Mouse (Mus musculus) intestine, embryonic 15.5 days (tissue): ENCODE measurements at regions not wholly inside any gene's neighbourhood (a gene's known extent, or its start where the extent isn't known, plus 50 kb on each side); places are given as distances from the start of the nearest gene placed in this dataset.

Experiments
- ATAC-seq: fragments of 200-750 bp; cut with Nextera tagmentation; 2 replicates; pipeline ENCODE4 v1.8.0; 2017; ENCODE audit warnings: moderate TSS enrichment, moderate library complexity
- H3K27ac ChIP-seq: fragments of 300-500 bp; sonication (generic); 2 replicates; pipeline ENCODE4 v1.5.1; 2015; ENCODE audit warnings: mild to moderate bottlenecking, inconsistent platforms
- H3K27me3 ChIP-seq: fragments of 300-500 bp; sonication (generic); replicated peaks from 2 replicates; pipeline ENCODE4 v1.6.1; 2015; ENCODE audit warnings: inconsistent platforms
- H3K36me3 ChIP-seq: fragments of 300-500 bp; sonication (generic); 2 replicates; pipeline ENCODE4 v1.6.1; 2015; ENCODE audit warnings: inconsistent platforms
- H3K4me1 ChIP-seq: fragments of 300-500 bp; sonication (generic); replicated peaks from 2 replicates; pipeline ENCODE4 v1.6.1; 2015; ENCODE audit warnings: inconsistent platforms
- H3K4me2 ChIP-seq: fragments of 300-500 bp; sonication (generic); replicated peaks from 2 replicates; pipeline ENCODE4 v1.6.1; 2015; ENCODE audit warnings: mild to moderate bottlenecking, inconsistent platforms
- H3K4me3 ChIP-seq: fragments of 300-500 bp; sonication (generic); replicated peaks from 2 replicates; pipeline ENCODE4 v1.5.1; 2015; ENCODE audit warnings: inconsistent platforms
- H3K9ac ChIP-seq: fragments of 300-500 bp; sonication (generic); 2 replicates; pipeline ENCODE4 v1.6.1; 2015; ENCODE audit warnings: inconsistent platforms
- H3K9me3 ChIP-seq: fragments of 300-500 bp; sonication (generic); 2 replicates; pipeline ENCODE4 v1.6.1; 2016; ENCODE audit warnings: inconsistent platforms
- WGBS: fragments of 180-500 bp; shearing (Covaris S2); methylation state at CpG from one replicate; pipeline ENCODE4 v1.1.7; 2015; 5-methylcytosine and 5-hydroxymethylcytosine counted together

- 53% methylated on average over 6 of the region's 6 CpGs for WGBS
- H3K4me3 ChIP-seq = no peak overlapping the region
Measured at GRCm38 (mm10) chr13:115266164-115266563, 164.4 kb upstream of the Itga1 start.

DNA sequence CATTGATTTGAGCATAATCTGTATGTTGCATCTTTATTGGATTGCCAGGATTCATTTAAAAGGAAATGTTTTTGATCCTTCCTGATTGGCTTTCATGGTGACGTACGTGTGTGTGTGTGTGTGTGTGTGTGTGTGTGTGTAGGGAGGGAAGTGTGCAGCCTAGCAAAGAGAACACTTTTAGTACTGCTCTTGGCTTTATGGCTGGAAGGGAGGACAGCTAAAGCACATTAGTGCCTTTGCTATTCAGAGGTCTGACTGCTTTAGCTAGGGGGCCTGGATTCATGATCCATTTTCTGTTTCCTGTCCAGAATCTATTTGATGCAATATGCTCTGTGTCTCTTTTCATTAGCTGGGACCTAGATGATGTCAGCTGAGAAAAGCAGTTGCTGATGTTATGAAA lies 155.6 kb upstream of the Itga1 start:
- no peaks in the 10 kb centered on the region for H3K4me1 ChIP-seq
- H3K36me3 ChIP-seq = no peaks in the 10 kb centered on the region
- no peak overlapping the region for H3K4me3 ChIP-seq
- H3K27ac ChIP-seq = no peak overlapping the region
- WGBS = 77% methylated on average over 2 of the region's 2 CpGs
- no peak overlapping the region for H3K4me2 ChIP-seq
- H3K9me3 ChIP-seq = no peaks in the 10 kb centered on the region
- no peak for ATAC-seq
- no peaks in the 10 kb centered on the region for H3K27me3 ChIP-seq
- H3K9ac ChIP-seq = no peak overlapping the region

More at GRCm38 (mm10) chr13:115266164-115266563, 164.4 kb upstream of the Itga1 start:
- H3K27ac ChIP-seq = no peak overlapping the region
- H3K4me2 ChIP-seq = no peak overlapping the region
- H3K4me1 ChIP-seq = no peaks in the 10 kb centered on the region
- H3K9me3 ChIP-seq = no peaks in the 10 kb centered on the region
- no peak for ATAC-seq
- H3K9ac ChIP-seq = no peak overlapping the region
- no peaks in the 10 kb centered on the region for H3K27me3 ChIP-seq
- H3K36me3 ChIP-seq = no peaks in the 10 kb centered on the region

- no peak for ATAC-seq
- no peak overlapping the region for H3K9ac ChIP-seq
- H3K4me3 ChIP-seq = no peak overlapping the region
- H3K4me1 ChIP-seq = no peaks in the 10 kb centered on the region
- no peaks in the 10 kb centered on the region for H3K36me3 ChIP-seq
- no peaks in the 10 kb centered on the region for H3K27me3 ChIP-seq
- 38% methylated on average over 3 of the region's 3 CpGs for WGBS
- H3K9me3 ChIP-seq = no peaks in the 10 kb centered on the region
- H3K27ac ChIP-seq = no peak overlapping the region
- no peak overlapping the region for H3K4me2 ChIP-seq
Measured at GRCm38 (mm10) chr13:115252541-115252940, 150.8 kb upstream of the Itga1 start.

DNA sequence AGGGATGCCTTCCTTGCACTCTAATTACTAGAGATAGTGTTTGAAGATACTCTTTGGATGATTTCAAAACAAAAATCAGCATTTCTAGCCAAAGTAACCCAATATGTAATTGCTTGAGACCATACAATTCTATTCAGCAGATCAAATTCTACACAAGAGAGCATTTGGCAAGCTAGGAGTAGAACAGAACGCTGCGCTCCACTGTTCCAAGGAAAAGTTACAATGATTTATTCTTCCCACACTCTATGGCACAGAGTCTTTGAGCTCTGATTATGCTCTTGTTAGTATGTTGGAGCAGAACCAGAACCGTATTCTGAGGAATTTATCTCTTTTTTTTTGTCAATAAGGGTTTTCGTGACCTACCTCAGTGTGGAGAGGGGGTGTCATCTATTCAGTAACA lies 130.2 kb upstream of the Itga1 start:
- WGBS = 84% methylated on average over 4 of the region's 4 CpGs

GRCm38 (mm10) chr13:115230494-115230893 lies 128.7 kb upstream of the Itga1 start:
- WGBS = 26% methylated on average over 13 of the region's 13 CpGs
- no peaks in the 10 kb centered on the region for H3K9me3 ChIP-seq
- no peaks in the 10 kb centered on the region for H3K27me3 ChIP-seq
- no peak for ATAC-seq
- no peaks in the 10 kb centered on the region for H3K4me1 ChIP-seq
- H3K9ac ChIP-seq = no peak overlapping the region
- no peak overlapping the region for H3K4me2 ChIP-seq
- H3K4me3 ChIP-seq = no peak overlapping the region
- H3K27ac ChIP-seq = no peak overlapping the region
- H3K36me3 ChIP-seq = no peaks in the 10 kb centered on the region

More for the DNA sequence above, 130.2 kb upstream of the Itga1 start:
- Histone ChIP-seq H3K36me3 (no peaks in the 10 kb centered on the region), H3K27me3 (no peaks in the 10 kb centered on the region), H3K9ac (no peak overlapping the region), H3K4me3 (no peak overlapping the region), H3K4me2 (no peak overlapping the region), H3K4me1 (no peaks in the 10 kb centered on the region), H3K9me3 (no peaks in the 10 kb centered on the region), H3K27ac (no peak overlapping the region)
- ATAC-seq = no peak

GRCm38 (mm10) chr13:115226824-115227223 lies 125.1 kb upstream of the Itga1 start:
- Histone ChIP-seq H3K4me2 (no peak overlapping the region), H3K4me1 (no peaks in the 10 kb centered on the region), H3K4me3 (no peak overlapping the region), H3K27me3 (no peaks in the 10 kb centered on the region), H3K9me3 (no peaks in the 10 kb centered on the region), H3K9ac (no peak overlapping the region), H3K27ac (no peak overlapping the region), H3K36me3 (no peaks in the 10 kb centered on the region)
- WGBS = 80% methylated on average over 6 of the region's 6 CpGs
- no peak for ATAC-seq

GRCm38 (mm10) chr13:115219701-115220100 lies 117.9 kb upstream of the Itga1 start:
- 40% methylated on average over 2 of the region's 2 CpGs for WGBS

DNA sequence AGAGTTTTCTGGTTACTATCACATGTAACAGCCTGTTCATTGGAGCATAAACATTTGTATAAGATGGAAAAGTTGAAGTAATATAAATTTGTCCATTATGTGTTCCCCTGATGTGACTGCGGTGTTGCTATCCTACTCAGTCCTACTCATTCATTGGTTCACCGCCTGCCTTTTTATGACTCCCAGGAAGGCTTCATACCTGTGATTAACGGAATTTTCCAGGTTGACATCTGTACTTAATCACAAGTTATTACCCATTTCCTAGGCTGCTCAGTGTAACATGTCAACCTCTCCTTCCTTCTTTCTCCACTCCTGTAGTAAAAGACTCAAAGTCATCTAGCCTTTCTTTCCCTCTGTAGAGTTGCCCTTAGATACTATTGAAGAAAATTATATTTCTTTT lies 109.5 kb upstream of the Itga1 start:
- Histone ChIP-seq H3K4me1 (no peaks in the 10 kb centered on the region), H3K36me3 (no peaks in the 10 kb centered on the region), H3K4me3 (no peak overlapping the region), H3K27ac (no peak overlapping the region), H3K4me2 (no peak overlapping the region), H3K27me3 (no peaks in the 10 kb centered on the region), H3K9me3 (no peaks in the 10 kb centered on the region), H3K9ac (no peak overlapping the region)
- no peak for ATAC-seq
- 72% methylated on average over 3 of the region's 3 CpGs for WGBS

More at GRCm38 (mm10) chr13:115219701-115220100, 117.9 kb upstream of the Itga1 start:
- Histone ChIP-seq H3K36me3 (no peaks in the 10 kb centered on the region), H3K9ac (no peak overlapping the region), H3K4me3 (no peak overlapping the region), H3K27me3 (no peaks in the 10 kb centered on the region), H3K4me2 (no peak overlapping the region), H3K9me3 (no peaks in the 10 kb centered on the region), H3K4me1 (no peaks in the 10 kb centered on the region), H3K27ac (no peak overlapping the region)
- no peak for ATAC-seq

DNA sequence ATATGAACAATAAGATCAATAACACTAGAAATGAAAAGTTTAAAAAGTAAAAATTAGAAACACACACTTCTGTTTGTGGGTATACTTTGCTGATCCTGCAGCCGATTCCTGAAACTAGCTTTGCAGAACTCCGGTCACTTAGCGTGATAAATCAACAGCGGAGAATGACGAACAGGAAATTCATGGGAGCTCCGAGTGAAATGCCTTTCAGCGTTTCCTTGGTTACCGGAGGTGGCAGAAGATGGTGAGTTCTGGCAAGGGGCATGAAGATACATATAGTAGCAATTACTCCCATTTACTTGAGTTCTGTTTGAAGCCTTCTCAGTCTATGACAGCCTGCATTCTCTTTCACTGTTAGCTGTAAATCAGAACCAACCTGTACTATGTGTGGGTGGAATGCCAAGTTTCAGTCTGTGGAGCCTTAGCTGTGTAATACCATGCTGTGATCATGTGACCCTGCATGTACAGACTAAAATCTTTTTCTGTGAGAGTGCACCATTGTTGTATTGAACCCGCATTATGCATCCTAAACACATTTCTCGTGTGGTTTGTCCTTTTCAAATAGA lies 109.0 kb upstream of the Itga1 start:
- H3K9me3 ChIP-seq = no peaks in the 10 kb centered on the region
- 73% methylated on average over 10 of the region's 10 CpGs for WGBS

DNA sequence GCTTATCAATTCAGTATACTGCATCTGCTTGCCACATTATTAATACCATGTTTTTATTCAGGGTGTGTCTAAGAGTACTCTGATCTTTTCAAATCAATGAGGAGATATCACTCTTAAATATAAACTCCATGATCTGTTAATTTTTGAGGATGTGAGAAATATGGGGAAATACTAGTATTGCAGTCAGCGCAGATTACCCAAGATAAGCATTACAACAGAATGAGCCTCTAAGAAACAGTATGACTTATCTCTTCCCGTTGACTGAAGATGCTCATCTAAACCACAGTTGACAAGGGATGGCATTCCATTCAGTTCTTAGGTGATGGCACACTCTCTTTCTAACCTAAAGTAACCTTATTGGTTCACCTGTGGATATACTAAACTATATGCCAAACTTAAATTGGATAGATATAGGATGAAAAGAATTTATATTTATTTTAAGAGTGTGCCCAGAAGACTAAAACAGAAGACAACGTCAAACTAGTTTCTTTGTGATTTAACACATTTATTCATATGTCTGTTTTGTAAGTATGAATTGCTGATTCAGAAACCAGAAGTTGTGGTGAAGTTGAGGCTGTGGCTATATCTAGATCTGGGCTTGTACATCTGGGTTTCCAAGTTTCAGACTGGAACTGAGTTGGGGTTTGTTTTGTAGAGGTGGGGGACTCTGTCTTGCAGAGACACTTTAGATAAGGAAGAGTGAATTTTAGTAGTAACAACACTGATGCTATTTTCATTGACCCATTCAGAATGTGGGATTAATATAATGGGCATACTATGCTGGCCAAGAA lies 107.8 kb upstream of the Itga1 start:
- H3K4me2 ChIP-seq = no peak overlapping the region
- no peaks in the 10 kb centered on the region for H3K4me1 ChIP-seq
- H3K9me3 ChIP-seq = no peaks in the 10 kb centered on the region
- WGBS = 91% methylated on average over 3 of the region's 3 CpGs
- ATAC-seq = no peak
- no peaks in the 10 kb centered on the region for H3K36me3 ChIP-seq
- H3K9ac ChIP-seq = no peak overlapping the region
- no peaks in the 10 kb centered on the region for H3K27me3 ChIP-seq
- H3K27ac ChIP-seq = no peak overlapping the region
- no peak overlapping the region for H3K4me3 ChIP-seq

More for the DNA sequence above, 109.0 kb upstream of the Itga1 start:
- no peaks in the 10 kb centered on the region for H3K27me3 ChIP-seq
- no peak overlapping the region for H3K4me3 ChIP-seq
- no peak overlapping the region for H3K9ac ChIP-seq
- H3K4me1 ChIP-seq = no peaks in the 10 kb centered on the region
- no peak overlapping the region for H3K27ac ChIP-seq
- ATAC-seq = no peak
- no peak overlapping the region for H3K4me2 ChIP-seq
- no peaks in the 10 kb centered on the region for H3K36me3 ChIP-seq

GRCm38 (mm10) chr13:115206723-115207122 lies 105.0 kb upstream of the Itga1 start:
- H3K27ac ChIP-seq = no peak overlapping the region
- no peak overlapping the region for H3K9ac ChIP-seq
- H3K27me3 ChIP-seq = no peaks in the 10 kb centered on the region
- H3K4me2 ChIP-seq = no peak overlapping the region
- WGBS = 70% methylated on average over 7 of the region's 7 CpGs
- no peaks in the 10 kb centered on the region for H3K4me1 ChIP-seq
- no peaks in the 10 kb centered on the region for H3K9me3 ChIP-seq
- ATAC-seq = no peak
- H3K36me3 ChIP-seq = no peaks in the 10 kb centered on the region
- no peak overlapping the region for H3K4me3 ChIP-seq

DNA sequence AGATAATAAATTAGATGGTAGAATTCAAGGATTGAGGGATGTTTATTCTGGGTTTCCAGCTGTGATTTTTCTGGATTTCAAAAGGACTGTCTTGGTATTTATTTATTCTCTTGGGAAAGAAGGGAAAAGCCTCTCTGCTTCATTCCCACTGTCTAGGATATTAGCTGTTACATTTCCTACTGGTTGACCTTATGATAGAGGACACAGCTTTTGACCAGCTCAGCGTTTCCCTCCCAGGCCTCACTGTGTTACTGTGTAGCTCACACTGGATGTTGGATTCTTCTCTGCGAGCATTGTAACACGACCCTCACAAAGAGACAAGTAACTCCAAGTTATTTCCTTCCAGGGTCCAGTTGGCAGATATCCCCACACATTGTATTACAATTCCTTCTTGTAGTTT lies 97.4 kb upstream of the Itga1 start:
- no peaks in the 10 kb centered on the region for H3K4me1 ChIP-seq
- no peak overlapping the region for H3K9ac ChIP-seq
- no peaks in the 10 kb centered on the region for H3K9me3 ChIP-seq
- WGBS = 30% methylated on average over 3 of the region's 3 CpGs
- H3K4me3 ChIP-seq = no peak overlapping the region
- ATAC-seq = no peak
- H3K27me3 ChIP-seq = no peaks in the 10 kb centered on the region
- H3K4me2 ChIP-seq = no peak overlapping the region
- H3K36me3 ChIP-seq = no peaks in the 10 kb centered on the region
- H3K27ac ChIP-seq = no peak overlapping the region

DNA sequence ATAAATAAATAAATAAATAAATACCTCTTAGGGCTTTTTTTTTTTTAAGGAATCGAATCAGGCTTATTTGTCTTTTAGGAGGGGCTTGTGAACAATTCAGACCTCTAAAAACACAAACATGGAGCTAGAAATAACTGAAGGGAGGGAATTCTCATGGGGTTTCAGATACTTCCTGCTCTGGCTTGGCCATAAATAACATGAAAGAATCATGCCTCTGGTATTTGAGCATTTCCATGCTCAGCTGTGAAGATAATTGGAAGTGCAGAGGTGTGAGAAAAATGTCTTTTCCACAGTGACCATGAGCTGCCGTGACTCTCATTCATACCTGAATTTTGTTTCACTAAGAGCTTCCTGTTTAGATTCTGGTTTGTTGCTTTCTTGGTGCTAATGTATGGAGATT lies 86.3 kb upstream of the Itga1 start:
- Histone ChIP-seq H3K9ac (no peak overlapping the region), H3K9me3 (no peaks in the 10 kb centered on the region)
- WGBS = 56% methylated on average over 2 of the region's 2 CpGs

More for the DNA sequence above, 86.3 kb upstream of the Itga1 start:
- Histone ChIP-seq H3K4me2 (no peak overlapping the region), H3K4me3 (no peak overlapping the region), H3K27me3 (no peaks in the 10 kb centered on the region), H3K36me3 (no peaks in the 10 kb centered on the region), H3K27ac (no peak overlapping the region), H3K4me1 (no peaks in the 10 kb centered on the region)
- ATAC-seq = no peak
